ENCODE assay signal across 8 mouse cellular contexts in the genomic region with DNA sequence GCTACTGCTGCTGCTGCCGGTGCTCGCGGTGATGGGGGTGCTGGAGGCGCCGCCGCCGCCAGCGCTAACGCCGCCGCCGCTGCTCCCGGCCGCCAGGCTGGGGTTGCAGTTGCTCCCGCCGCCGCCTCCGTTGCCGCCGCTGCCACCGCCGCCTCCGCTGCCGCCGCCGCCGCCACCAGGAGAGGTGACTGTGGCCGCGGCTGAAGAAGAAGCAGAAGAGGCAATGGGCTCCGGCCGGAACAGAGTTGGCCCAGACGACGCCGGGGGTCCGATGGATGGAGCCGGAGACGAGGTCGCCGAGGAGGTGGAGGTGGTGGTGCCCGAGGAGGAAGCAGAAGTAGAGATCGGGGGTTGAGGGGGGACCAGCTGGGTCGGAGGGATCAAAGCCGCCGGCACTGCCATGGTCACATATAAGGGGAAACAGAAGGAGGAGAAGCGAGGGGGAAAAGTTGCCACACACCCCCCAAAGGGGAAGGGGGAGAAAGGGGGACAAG. TPM values are rescaled to one million over a fixed set of nuclear protein-coding genes. Genes with fewer than 3 reads are reported as not detected.
A peak's percentile ranks its signal among the peaks of the same experiment; 100 is the strongest.
DNase-seq lines count a peak whose midpoint lies in the region; ATAC-seq lines count a peak whose summit lies in the region.

No protein-coding gene starts in this region.

- peak overlapping the region; percentile 79 for H3K9ac ChIP-seq in heart, embryonic 11.5 days (ENCODE audit: low read depth, low read length)
- H3K9ac ChIP-seq in lung, embryonic 16.5 days (ENCODE audit: low read length), result peak overlapping the region; percentile 77

- H3K4me1 ChIP-seq in heart, embryonic 11.5 days (ENCODE audit: control insufficient read depth, insufficient read depth, low read length), result peaks cover 2% of the 10 kb centered on the region; the same call in 1 of the 2 replicates
- 0 out of 2 replicates have a peak, but pooled peaks cover 3% of the 10 kb centered on the region for H3K4me1 ChIP-seq in lung, embryonic 16.5 days (replicated peaks; ENCODE audit: control insufficient read depth, insufficient read depth, low read length)

- no peaks in the 10 kb centered on the region for H3K9me3 ChIP-seq in heart, embryonic 11.5 days (replicated peaks; ENCODE audit: control insufficient read depth, low read length)
- no peaks in the 10 kb centered on the region for H3K9me3 ChIP-seq in lung, embryonic 16.5 days (ENCODE audit: control insufficient read depth, low read length)

- H3K27me3 ChIP-seq in heart, embryonic 11.5 days (ENCODE audit: control insufficient read depth, insufficient read depth, low read length), result no peaks in the 10 kb centered on the region
- no peaks in the 10 kb centered on the region; the same call in 1 of the 2 replicates for H3K27me3 ChIP-seq in lung, embryonic 16.5 days (ENCODE audit: control insufficient read depth, insufficient read depth, low read depth, low read length)

- no peaks in the 10 kb centered on the region for H3K36me3 ChIP-seq in heart, embryonic 11.5 days (ENCODE audit: control insufficient read depth, insufficient read depth, low read length)
- H3K36me3 ChIP-seq in lung, embryonic 16.5 days (ENCODE audit: control insufficient read depth, insufficient read depth, low read length), result no peaks in the 10 kb centered on the region

- H3K4me3 ChIP-seq in heart, embryonic 11.5 days (ENCODE audit: low read depth, low read length), result peak overlapping the region; percentile 75
- H3K4me3 ChIP-seq in lung, embryonic 16.5 days (ENCODE audit: low read length), result peak overlapping the region; percentile 69

- ATAC-seq in heart, embryonic 11.5 days (replicated peaks; ENCODE audit: insufficient number of reproducible peaks, low FRiP score, low TSS enrichment), result 0 out of 2 replicates have a peak, but pooled peaks have one; percentile 8
- peak; percentile 29 for ATAC-seq in lung, embryonic 16.5 days (ENCODE audit: low read depth)

- H3K27ac ChIP-seq in heart, embryonic 11.5 days (ENCODE audit: low read depth, low read length), result peak overlapping the region; percentile 78
- H3K27ac ChIP-seq in lung, embryonic 16.5 days (ENCODE audit: low read length), result peak overlapping the region; percentile 76

- peak overlapping the region; percentile 81 for H3K4me2 ChIP-seq in heart, embryonic 11.5 days
- peak overlapping the region; percentile 69 for H3K4me2 ChIP-seq in lung, embryonic 16.5 days (ENCODE audit: low read depth, low read length)

- peak; percentile 39 for DNase-seq in gastrocnemius, postnatal 10 days
- no peak for DNase-seq in gastrocnemius, adult 18-20 months (ENCODE audit: low spot score)
- peak; percentile 62 for DNase-seq in embryo, embryonic 11 days
- peak; percentile 41 for DNase-seq in kidney, adult 9 months
- peak; percentile 4 for DNase-seq in ovary, adult 18-20 months (ENCODE audit: low spot score)
- DNase-seq in urinary bladder, postnatal 14 days (ENCODE audit: low spot score), result peak; percentile 35

- under 1% methylated on average over 45 of the region's 45 CpGs for WGBS in heart, embryonic 11.5 days (ENCODE audit: insufficient replicate concordance)
- under 1% methylated on average over 42 of the region's 45 CpGs for WGBS in lung, embryonic 16.5 days

RNA-seq across cellular contexts. Expression of gene Dach1, which starts 0.6 kb away (rescaled TPM):
- total RNA-seq in gastrocnemius, postnatal 10 days (2021), result 10 to 100 TPM in 1 of 2 experiments, 1 to 10 TPM in 1; 9.0 to 11.7 TPM
- total RNA-seq in gastrocnemius, adult 18-20 months (2021), result 1 to 10 TPM; 2.5 to 3.0 TPM
- 3.1 and 3.8 TPM in 2 replicates for polyA plus RNA-seq in heart, embryonic 11.5 days (2014; fragmentation: Nextera tagmentation; extraction: Ambion mirVana)
- polyA plus RNA-seq in lung, embryonic 16.5 days (2015; fragmentation: Nextera tagmentation; extraction: Ambion mirVana), result 6.9 and 7.8 TPM in 2 replicates
